In genomic region chr5:128267366-128267765, GRCm38 (mm10) we compare ENCODE assay signal across 20 mouse cellular contexts.
"Had no signal": no experiment of that assay in that cellular context is flagged by ENCODE, and none has a peak within 500 bp of the region (broad histone marks: within the 10 kb centered on the region; RNA-seq: fewer than 3 reads in every experiment).

No protein-coding gene starts in this region.

- ATAC-seq: hindbrain, embryonic 16.5 days; inflammation-experienced regulatory T-cells, adult 6 months; liver, embryonic 12.5 days; midbrain, embryonic 15.5 days had no signal

- H3K4me3 ChIP-seq: limb, embryonic 15.5 days; liver, embryonic 12.5 days; lung, embryonic 15.5 days; megakaryocyte, embryonic 14.5 days; midbrain, embryonic 15.5 days; neural tube, embryonic 13.5 days had no signal

- H3K4me2 ChIP-seq: limb, embryonic 15.5 days; liver, embryonic 12.5 days; lung, embryonic 15.5 days; midbrain, embryonic 11.5 days; midbrain, embryonic 15.5 days; neural tube, embryonic 13.5 days had no signal

- H3K9me3 ChIP-seq: limb, embryonic 15.5 days; lung, embryonic 15.5 days; midbrain, embryonic 15.5 days; neural tube, embryonic 13.5 days had no signal

- H3K9ac ChIP-seq: limb, embryonic 15.5 days; liver, embryonic 12.5 days; lung, embryonic 15.5 days; midbrain, embryonic 15.5 days; neural tube, embryonic 13.5 days had no signal

- H3K27ac ChIP-seq: kidney, postnatal 0 days; limb, embryonic 15.5 days; liver, embryonic 12.5 days; lung, embryonic 15.5 days; macrophage; midbrain, embryonic 15.5 days; neural tube, embryonic 13.5 days had no signal

- H3K27me3 ChIP-seq: limb, embryonic 15.5 days; liver, embryonic 12.5 days; lung, embryonic 15.5 days; megakaryocyte, embryonic 14.5 days; midbrain, embryonic 15.5 days; neural tube, embryonic 13.5 days had no signal

- H3K4me1 ChIP-seq: limb, embryonic 15.5 days; liver, embryonic 12.5 days; lung, embryonic 15.5 days; megakaryocyte, embryonic 14.5 days; midbrain, embryonic 15.5 days; neural tube, embryonic 13.5 days had no signal

- DNase-seq: kidney, adult 11 months; kidney, adult 9 months; kidney, postnatal 36 days; layer of hippocampus, adult 9-11 months; layer of hippocampus, postnatal 36 days; lung, postnatal 14 days; spleen, adult 18-20 months; thymus, adult 2 months; thymus, postnatal 25 days had no signal

- H3K36me3 ChIP-seq: limb, embryonic 15.5 days; liver, embryonic 12.5 days; lung, embryonic 15.5 days; midbrain, embryonic 15.5 days; neural tube, embryonic 13.5 days had no signal
